Mouse (Mus musculus) small intestine, adult 2 months (tissue): ENCODE results near the gene Krt78. TPM values are rescaled to one million over a fixed set of nuclear protein-coding genes. Genes with fewer than 3 reads are reported as not detected.

ENCODE experiments used
- H3K27ac ChIP-seq: fragments of 200-500 bp; 2 replicates; pipeline ENCODE4 v1.5.1; 2012; ENCODE audit warnings: low read depth, low read length, control low read depth, inconsistent platforms; ENCODE audit not compliant: insufficient read depth
- H3K27me3 ChIP-seq: fragments of 200-500 bp; 2 replicates; pipeline ENCODE4 v1.6.1; 2012; ENCODE audit warnings: mild to moderate bottlenecking, moderate library complexity, low read length, inconsistent platforms; ENCODE audit not compliant: control insufficient read depth, insufficient read depth
- H3K36me3 ChIP-seq: fragments of 200-500 bp; 2 replicates; pipeline ENCODE4 v1.6.1; 2012; ENCODE audit warnings: mild to moderate bottlenecking, low read length, control low read depth, inconsistent platforms; ENCODE audit not compliant: control insufficient read depth, insufficient read depth
- H3K4me1 ChIP-seq: fragments of 200-500 bp; 2 replicates; pipeline ENCODE4 v1.6.1; 2012; ENCODE audit warnings: low read length, inconsistent platforms, mixed read lengths; ENCODE audit not compliant: control insufficient read depth, insufficient read depth, insufficient read length
- H3K4me3 ChIP-seq: fragments of 200-500 bp; 2 replicates; pipeline ENCODE4 v1.5.1; 2012; ENCODE audit warnings: low read depth, mild to moderate bottlenecking, control low read depth, inconsistent platforms, low read length, moderate library complexity
- CTCF ChIP-seq: fragments of 200-500 bp; IDR thresholded peaks from 2 replicates; pipeline ENCODE4 v1.5.1; 2012; ENCODE audit warnings: low read depth, mild to moderate bottlenecking, control low read depth, inconsistent platforms, low read length, moderate library complexity, mixed read lengths; ENCODE audit not compliant: insufficient replicate concordance, insufficient read length; ENCODE audit errors: extremely low read depth
- POLR2A ChIP-seq: fragments of 200-500 bp; IDR thresholded peaks from 2 replicates; pipeline ENCODE4 v1.6.1; 2012; ENCODE audit warnings: low read depth, mild to moderate bottlenecking, control low read depth, inconsistent platforms, low read length, moderate library complexity
- WGBS: fragments of 180-500 bp; shearing (Covaris S2); methylation state at CpG from one replicate; pipeline ENCODE4 v1.1.7; 2018; 5-methylcytosine and 5-hydroxymethylcytosine counted together
- polyA plus RNA-seq: library from polyadenylated mRNA; depleted of rRNA; stranded (reverse); fragments of >200 nt; gene quantifications from 2 replicates; pipeline ENCODE4 v1.2.3, GENCODE M21; 2012

Gene Krt78
- polyA plus RNA-seq, 1 experiment: 0.23 TPM

DNA sequence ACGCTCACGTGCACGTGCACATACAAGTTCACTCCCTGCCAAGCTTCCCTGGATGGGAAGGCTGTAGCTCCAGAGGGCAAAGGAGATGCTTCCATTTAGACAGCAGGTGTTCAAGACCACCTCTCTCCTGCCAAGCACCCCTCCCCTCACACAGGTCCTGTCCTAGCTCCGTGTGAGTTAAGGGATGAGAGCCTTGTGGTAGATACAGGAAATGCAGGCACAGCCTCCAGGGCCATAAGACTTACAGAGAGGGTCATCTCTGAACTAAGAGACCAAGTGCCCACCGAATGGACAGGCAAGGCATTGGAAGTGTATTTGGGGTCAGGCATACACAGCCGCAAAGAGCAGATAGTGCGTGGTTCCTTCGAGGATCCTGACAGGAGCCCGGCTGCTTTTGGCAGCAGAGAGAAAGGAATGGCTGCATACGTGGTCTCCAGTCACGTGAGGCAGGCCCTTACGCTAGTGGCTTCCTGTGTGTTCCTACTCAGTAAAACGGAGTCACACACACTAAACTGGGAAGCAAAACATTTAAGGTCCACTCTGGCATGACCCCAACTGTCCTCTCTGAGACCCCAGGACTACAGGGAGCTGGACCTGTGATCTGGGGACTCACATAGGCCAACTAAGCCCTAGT lies 29.3 kb upstream of the Krt78 start:
- H3K36me3 ChIP-seq: no peaks in the 10 kb centered on the region
- 78% methylated on average over 13 of the region's 13 CpGs for WGBS
- no peak overlapping the region for H3K4me3 ChIP-seq
- H3K27ac ChIP-seq: peak overlapping the region; percentile 77; the same call in 1 of the 2 replicates
- H3K27me3 ChIP-seq: no peaks in the 10 kb centered on the region
- TF ChIP-seq CTCF: no peak
- TF ChIP-seq POLR2A: no peak
- H3K4me1 ChIP-seq: peaks cover 27% of the 10 kb centered on the region

GRCm38 (mm10) chr15:101980849-101981248 lies 26.8 kb upstream of the Krt78 start:
- H3K4me1 ChIP-seq: peaks cover 44% of the 10 kb centered on the region
- peak overlapping the region; percentile 91 for H3K27ac ChIP-seq
- no peak; the same call in 1 of the 2 replicates for TF ChIP-seq CTCF
- peak; percentile 50; the same call in 1 of the 2 replicates for TF ChIP-seq POLR2A
- no peaks in the 10 kb centered on the region for H3K36me3 ChIP-seq
- WGBS: 24% methylated on average over 6 of the region's 6 CpGs
- no peaks in the 10 kb centered on the region for H3K27me3 ChIP-seq
- H3K4me3 ChIP-seq: no peak overlapping the region

- TF ChIP-seq POLR2A (no peak), CTCF (no peak)
- H3K27ac ChIP-seq: peak overlapping the region; percentile 99
- no peaks in the 10 kb centered on the region for H3K36me3 ChIP-seq
- H3K4me3 ChIP-seq: peak overlapping the region; percentile 49
- H3K27me3 ChIP-seq: no peaks in the 10 kb centered on the region
- 2% methylated on average over 39 of the region's 39 CpGs for WGBS
- peaks cover 55% of the 10 kb centered on the region for H3K4me1 ChIP-seq
Measured at GRCm38 (mm10) chr15:101977043-101977726, 23.1 kb upstream of the Krt78 start.

- H3K4me3 ChIP-seq: peak overlapping the region; percentile 49
- H3K27me3 ChIP-seq: no peaks in the 10 kb centered on the region
- H3K4me1 ChIP-seq: peaks cover 55% of the 10 kb centered on the region
- H3K27ac ChIP-seq: peak overlapping the region; percentile 99
- H3K36me3 ChIP-seq: no peaks in the 10 kb centered on the region
- TF ChIP-seq CTCF (0 out of 2 replicates have a peak, but pooled peaks have one; percentile 4), POLR2A (no peak)
- WGBS: 21% methylated on average over 3 of the region's 3 CpGs
Measured at GRCm38 (mm10) chr15:101976641-101977040, 22.6 kb upstream of the Krt78 start.

DNA sequence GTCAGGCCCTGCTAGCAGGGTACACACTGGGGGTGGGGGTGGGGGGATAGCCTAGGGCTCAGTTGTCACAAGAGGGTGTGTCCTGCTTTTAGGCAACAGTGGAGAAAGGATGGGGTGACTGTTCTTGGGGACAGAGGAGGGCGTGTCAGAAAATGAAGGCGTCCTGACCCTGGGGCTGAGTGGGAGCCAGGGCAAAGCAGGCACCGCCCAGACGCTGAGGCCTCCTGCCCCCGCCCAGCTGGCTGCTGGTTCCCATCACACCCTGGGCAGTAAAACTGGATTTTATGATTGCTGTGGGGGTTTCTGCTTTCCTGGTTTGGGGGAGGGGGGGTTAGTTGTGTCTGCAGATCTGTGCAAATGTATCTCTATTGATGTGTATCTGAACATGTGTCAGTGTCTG lies 21.9 kb upstream of the Krt78 start:
- H3K4me1 ChIP-seq: peaks cover 51% of the 10 kb centered on the region
- no peak overlapping the region for H3K4me3 ChIP-seq
- no peaks in the 10 kb centered on the region for H3K36me3 ChIP-seq
- 33% methylated on average over 5 of the region's 5 CpGs for WGBS
- H3K27me3 ChIP-seq: no peaks in the 10 kb centered on the region
- TF ChIP-seq CTCF (no peak), POLR2A (no peak)
- peak overlapping the region; percentile 99 for H3K27ac ChIP-seq

GRCm38 (mm10) chr15:101974083-101974845 lies 20.2 kb upstream of the Krt78 start:
- H3K27me3 ChIP-seq: no peaks in the 10 kb centered on the region
- peak overlapping the region; percentile 95 for H3K27ac ChIP-seq
- H3K4me3 ChIP-seq: 0 out of 2 replicates have a peak overlapping the region, but pooled peaks have one; percentile 18
- TF ChIP-seq POLR2A: peak; percentile 47; the same call in 1 of the 2 replicates
- TF ChIP-seq CTCF: no peak
- H3K36me3 ChIP-seq: no peaks in the 10 kb centered on the region
- peaks cover 42% of the 10 kb centered on the region for H3K4me1 ChIP-seq
- 34% methylated on average over 16 of the region's 16 CpGs for WGBS

DNA sequence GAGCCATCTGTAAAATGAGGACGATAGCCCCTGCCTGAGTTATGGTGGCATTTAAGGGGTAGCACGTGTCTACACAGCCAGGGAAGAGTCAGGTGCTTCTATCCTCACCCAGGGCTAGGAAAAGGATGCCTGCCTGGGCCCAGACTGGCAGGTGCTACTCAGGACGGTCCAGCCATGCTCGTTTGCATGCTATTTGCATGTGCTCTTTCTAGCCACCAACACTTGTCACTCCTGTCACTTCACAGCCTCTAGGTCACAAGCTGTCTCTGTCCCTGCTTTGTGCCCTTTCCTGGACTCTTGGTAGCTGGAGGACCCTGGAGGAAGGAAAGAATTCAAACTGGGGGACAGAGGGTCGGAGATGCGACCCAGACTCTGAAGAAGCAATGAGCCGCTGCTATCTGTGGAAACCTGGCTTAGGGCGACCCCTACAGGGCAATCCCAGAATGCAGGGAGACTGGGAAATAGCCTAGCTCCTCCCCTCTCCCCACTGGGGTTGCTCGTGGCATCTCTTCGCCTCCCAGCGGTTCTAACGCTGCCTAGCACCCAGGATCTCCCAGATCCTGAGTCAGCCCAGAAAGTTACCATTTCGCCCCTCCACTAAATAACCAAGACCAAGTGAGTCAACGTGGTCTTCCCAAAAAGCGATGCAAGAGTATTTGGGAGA lies 19.5 kb upstream of the Krt78 start:
- peak overlapping the region; percentile 95 for H3K27ac ChIP-seq
- 12% methylated on average over 15 of the region's 15 CpGs for WGBS

More for the DNA sequence above, 19.5 kb upstream of the Krt78 start:
- Histone ChIP-seq H3K27me3 (no peaks in the 10 kb centered on the region), H3K4me1 (peaks cover 40% of the 10 kb centered on the region), H3K4me3 (no peak overlapping the region), H3K36me3 (no peaks in the 10 kb centered on the region)
- TF ChIP-seq CTCF (peak; percentile 95), POLR2A (no peak)
